Mouse (Mus musculus) Patski (cell line): ENCODE measurements around the gene Scfd1. TPM values are rescaled to one million over a fixed set of nuclear protein-coding genes. Genes with fewer than 3 reads are reported as not detected.
A peak's percentile ranks its signal among the peaks of the same experiment; 100 is the strongest.

Experiments
- ATAC-seq: fragments of 100-300 bp; one replicate; pipeline ENCODE4 v1.8.0; 2021
- CTCF ChIA-PET: fragments of 350-600 bp; sonication (Branson Sonifier 250); formaldehyde crosslinking; loops from one replicate; lab custom pipeline; 2022; ENCODE audit warnings: inconsistent platforms; lab: Charles Lee
- POLR2A ChIA-PET: fragments of 350-600 bp; sonication (Branson Sonifier 250); formaldehyde crosslinking; loops from one replicate; lab custom pipeline; 2022; ENCODE audit warnings: antibody characterized with exemption, inconsistent platforms; lab: Charles Lee
- DNase-seq: peaks from one replicate; pipeline ENCODE4 v3.0.0-alpha.2; 2011; ENCODE audit warnings: low read depth, low spot score
- H3K27me3 ChIP-seq: fragments of 371-371 bp; one replicate; pipeline ENCODE4 v1.5.1; 2021
- CTCF ChIP-seq: fragments of 100-300 bp; IDR thresholded peaks from one replicate; pipeline ENCODE4 v1.5.1; 2021
- in situ Hi-C: fragments of 300-500 bp; cut with MboI; formaldehyde crosslinking; loops from 3 replicates; pipeline ENCODE4 v1.11.1; 2018; ENCODE audit warnings: low pct_unique_long_range_greater_than_20kb, mixed read lengths
- polyA plus RNA-seq: library from polyadenylated mRNA; unstranded; gene quantifications from one replicate; pipeline ENCODE4 v1.2.3, GENCODE M21; 2021

Scfd1 gene
- polyA plus RNA-seq, 1 experiment from 2014 or later, result 62.1 TPM

DNA sequence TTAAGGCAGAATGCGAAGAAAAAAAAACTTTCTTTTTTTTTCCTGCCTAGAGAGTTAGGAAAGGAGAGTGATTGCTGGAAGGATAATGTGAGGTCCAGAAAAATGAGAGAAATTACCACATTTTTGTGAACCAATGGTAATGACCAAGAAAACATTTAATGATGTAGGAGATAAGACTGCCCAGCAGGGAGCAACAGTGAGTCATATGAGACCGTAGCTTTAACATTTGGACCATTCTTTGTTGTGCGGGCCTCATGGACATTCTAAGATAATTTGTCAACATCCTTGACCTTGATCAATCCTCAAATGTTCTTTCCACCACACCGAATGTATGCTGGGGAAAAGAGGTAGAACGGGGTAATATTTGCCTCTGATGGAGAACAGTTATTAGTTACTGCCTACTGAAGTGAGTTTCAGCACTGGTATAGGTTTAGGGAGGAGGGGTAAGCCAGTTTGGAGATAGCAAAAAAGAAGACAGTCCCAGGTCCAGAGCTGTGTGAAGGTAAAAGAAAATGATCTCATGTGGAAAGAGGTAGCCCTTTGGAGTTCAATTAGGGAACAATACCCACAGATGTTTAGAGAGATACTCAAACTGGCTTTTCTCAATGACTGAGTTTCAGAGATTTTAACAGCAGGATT is 24.9 kb downstream of the Scfd1 start:
- H3K27me3 ChIP-seq, result no peaks in the 10 kb centered on the region
- TF ChIP-seq CTCF, result peak; percentile 48
- ATAC-seq (no peak), DNase-seq (no peak)
- ChIA-PET CTCF (interaction anchor here (1.3 kb wide), 1 partner anchor 12 kb away, joined by 4 read pairs; no protein-coding TSS in a partner anchor), POLR2A (no interaction called here)
- in situ Hi-C loops, result loop anchor here (5.0 kb wide), 1 partner anchor 340 kb away; no protein-coding TSS in a partner anchor

DNA sequence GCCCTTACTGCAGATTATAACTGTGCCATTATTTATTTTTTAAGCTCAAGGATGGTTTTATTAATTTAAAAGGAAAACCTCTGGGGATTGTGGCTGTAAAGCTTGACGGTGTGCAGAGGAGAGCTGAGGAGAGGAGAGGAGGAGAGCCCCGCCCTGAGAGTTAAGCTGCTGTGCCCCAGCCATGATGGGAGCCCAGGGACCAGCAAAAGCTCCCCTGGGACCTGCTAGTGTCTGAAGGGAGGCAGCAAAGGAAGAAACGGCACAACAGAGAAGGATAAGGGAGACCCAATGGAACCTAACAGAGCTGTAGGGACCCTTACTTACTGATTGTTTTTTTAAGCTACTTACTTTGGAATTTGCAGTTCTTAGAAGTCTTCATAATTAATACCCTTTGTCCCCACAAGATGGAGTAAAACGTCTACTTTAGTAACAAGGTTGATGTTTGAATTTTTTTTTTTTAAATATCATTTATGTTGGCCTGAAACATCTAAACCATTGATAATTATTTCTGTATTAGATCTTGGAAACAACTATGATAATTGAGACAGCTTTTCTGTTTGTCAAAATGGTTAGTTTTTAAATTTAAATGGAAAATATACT is 26.8 kb downstream of the Scfd1 start:
- ChIA-PET POLR2A (no interaction called here), CTCF (interaction anchor here (1.3 kb wide), 1 partner anchor 337 kb away, joined by 3 read pairs; no protein-coding TSS in a partner anchor)
- H3K27me3 ChIP-seq, result no peaks in the 10 kb centered on the region
- in situ Hi-C loops, result loop anchor here (5.0 kb wide), 1 partner anchor 338 kb away; no protein-coding TSS in a partner anchor
- peak; percentile 19 for TF ChIP-seq CTCF
- ATAC-seq (no peak), DNase-seq (no peak)

DNA sequence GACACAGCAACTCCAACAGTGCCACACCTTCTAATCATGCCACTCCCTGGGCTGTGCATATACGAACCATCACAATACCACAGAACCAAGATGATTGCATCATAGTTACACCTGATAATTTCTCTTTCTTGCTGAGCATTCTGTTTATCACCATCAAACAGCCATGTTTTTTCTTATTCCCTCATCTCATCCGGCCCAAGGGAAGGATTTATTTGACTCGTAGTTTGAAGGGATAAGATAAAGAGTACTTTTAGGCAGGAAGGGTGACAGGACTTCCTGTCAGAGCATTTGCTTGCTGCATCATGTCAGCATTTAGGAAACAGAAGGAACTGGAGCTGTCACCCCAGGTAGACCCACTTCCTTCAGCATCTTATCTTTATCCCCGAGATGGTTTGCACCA is 34.1 kb downstream of the Scfd1 start:
- in situ Hi-C loops, result no loop called here
- CTCF ChIA-PET, result no interaction called here
- POLR2A ChIA-PET, result no interaction called here
- no peaks in the 10 kb centered on the region for H3K27me3 ChIP-seq
- TF ChIP-seq CTCF, result no peak
- DNase-seq, result no peak
- ATAC-seq, result no peak

DNA sequence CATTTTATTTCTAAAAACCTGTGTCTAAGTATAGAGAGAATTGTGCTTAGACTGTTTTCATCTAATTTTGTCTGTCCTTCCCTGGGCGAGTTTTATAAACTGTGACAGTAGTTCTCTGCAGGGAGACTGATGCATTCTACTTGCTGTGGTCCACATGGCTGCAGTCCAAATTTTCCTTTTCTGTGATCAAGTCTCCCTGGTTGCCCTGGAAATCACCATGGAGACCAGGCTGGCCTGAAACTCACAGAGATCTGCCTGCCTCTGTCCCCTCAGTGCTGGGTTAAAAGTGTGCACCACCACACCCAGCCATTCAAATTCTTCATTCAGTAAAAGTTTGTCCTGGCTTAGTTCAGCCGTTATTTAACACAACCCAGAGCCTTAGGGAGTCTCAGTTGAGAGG is 60.2 kb downstream of the Scfd1 start:
- H3K27me3 ChIP-seq, result no peaks in the 10 kb centered on the region
- POLR2A ChIA-PET, result no interaction called here
- TF ChIP-seq CTCF, result no peak
- ATAC-seq (no peak), DNase-seq (no peak)
- in situ Hi-C loops, result no loop called here
- CTCF ChIA-PET, result no interaction called here

DNA sequence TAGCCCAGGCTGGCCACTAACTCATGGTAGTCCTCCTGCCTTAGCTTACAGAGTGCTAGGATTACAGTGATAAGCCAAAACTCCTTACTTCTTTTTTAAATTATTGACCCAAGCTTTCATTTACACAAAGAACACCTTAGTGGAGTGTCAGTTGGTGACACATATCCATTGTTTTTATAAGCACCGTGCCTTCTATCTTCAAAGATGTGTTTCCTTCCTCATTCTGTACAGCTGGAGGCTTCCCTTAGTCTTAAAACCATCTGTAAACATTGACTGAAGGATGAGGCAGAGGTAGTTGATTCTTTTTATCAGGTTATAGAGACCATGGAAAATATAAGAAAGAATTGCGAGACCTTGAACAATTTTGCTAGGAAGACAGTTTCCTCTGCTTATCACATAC is 61.0 kb downstream of the Scfd1 start:
- ATAC-seq (no peak), DNase-seq (no peak)
- ChIA-PET POLR2A (no interaction called here), CTCF (no interaction called here)
- no peak for TF ChIP-seq CTCF
- H3K27me3 ChIP-seq, result no peaks in the 10 kb centered on the region
- in situ Hi-C loops, result no loop called here

DNA sequence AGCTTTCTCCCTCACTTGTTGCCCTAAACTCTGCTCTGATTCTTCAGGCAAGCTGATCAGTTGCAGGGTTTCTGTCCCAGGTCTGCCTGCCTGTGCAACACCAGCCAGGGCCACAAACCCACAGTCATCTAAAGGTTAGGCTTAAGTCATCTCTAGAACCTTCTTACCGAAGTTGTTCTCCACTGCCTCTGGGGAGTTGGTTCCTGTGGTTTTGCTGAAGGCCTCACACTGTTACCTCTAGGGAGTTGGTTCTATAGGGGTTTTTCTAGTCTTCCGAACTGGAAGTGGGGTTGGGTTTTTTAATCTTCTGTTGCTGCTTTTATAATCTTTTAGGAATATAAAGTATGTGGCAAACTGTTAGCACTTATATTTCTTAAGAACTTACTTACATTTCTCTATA is 72.0 kb downstream of the Scfd1 start:
- DNase-seq (no peak), ATAC-seq (no peak)
- in situ Hi-C loops, result no loop called here
- POLR2A ChIA-PET, result no interaction called here
- CTCF ChIA-PET, result no interaction called here
- no peaks in the 10 kb centered on the region for H3K27me3 ChIP-seq
- TF ChIP-seq CTCF, result no peak

DNA sequence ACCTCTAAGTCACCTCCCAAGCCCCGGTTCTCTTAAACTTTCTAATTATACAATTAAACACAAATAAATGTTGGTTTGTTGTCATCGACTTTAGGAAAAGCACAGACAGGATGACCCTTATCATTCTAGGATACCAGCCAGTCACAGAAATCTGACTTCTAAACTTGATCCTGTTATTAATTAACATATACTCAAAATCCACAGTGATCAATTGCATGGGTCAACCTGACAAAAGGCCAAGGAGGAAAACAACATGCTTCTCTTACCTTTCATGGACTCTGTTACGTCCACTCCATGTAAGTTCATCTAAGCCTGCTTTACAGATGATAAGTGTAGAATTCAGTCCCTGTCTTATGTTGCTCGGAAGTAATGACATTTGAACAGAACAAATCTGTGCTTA is 93.6 kb downstream of the Scfd1 start:
- DNase-seq, result no peak
- TF ChIP-seq CTCF, result no peak
- POLR2A ChIA-PET, result no interaction called here

DNA sequence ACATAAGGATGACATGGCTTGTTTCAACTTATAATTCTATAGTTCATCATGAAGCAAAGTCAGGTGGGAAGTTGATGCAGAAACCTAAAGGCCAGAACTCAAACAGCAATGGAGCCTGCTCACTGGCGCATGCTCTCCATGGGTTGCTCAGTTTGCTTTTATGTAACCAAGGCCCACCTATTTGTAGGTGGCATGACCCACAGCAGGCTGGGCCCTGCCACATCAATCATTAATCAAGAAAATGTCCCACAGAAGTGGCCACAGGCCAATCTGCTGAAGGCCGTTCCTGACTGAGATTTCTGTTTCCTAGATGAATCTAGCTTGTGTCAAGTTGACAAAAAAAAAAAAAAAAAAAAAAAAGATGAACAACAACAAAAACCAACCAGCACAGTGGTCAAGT is 103.9 kb downstream of the Scfd1 start:
- ChIA-PET CTCF (no interaction called here), POLR2A (no interaction called here)
- DNase-seq (no peak), ATAC-seq (no peak)
- no peak for TF ChIP-seq CTCF
- in situ Hi-C loops, result no loop called here
- H3K27me3 ChIP-seq, result peaks cover 2% of the 10 kb centered on the region

More for the DNA sequence above, 93.6 kb downstream of the Scfd1 start:
- in situ Hi-C loops, result no loop called here
- CTCF ChIA-PET, result no interaction called here
- no peak for ATAC-seq
- no peaks in the 10 kb centered on the region for H3K27me3 ChIP-seq

DNA sequence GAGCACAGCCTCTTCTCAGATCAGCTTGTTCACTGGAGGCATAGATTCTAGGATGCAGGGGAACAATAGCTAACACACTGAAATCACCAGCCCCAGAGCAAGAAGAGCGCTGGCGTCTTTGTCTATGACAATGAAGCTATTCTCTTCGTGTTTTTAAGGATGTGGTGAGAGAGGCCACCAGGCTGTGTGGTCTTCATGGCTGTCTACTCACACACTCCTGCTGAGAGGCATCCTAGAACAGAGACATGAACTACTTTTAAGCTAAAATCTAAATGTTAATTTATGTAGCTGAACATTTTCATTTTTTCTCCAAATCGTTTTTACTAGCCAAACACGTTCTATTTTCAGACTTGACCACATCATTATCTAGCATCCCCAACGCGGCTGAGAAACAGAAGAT is 114.7 kb downstream of the Scfd1 start:
- CTCF ChIA-PET, result interaction anchor here (1.5 kb wide), 1 partner anchor 12 kb away, joined by 4 read pairs; no protein-coding TSS in a partner anchor
- in situ Hi-C loops, result no loop called here
- POLR2A ChIA-PET, result no interaction called here

DNA sequence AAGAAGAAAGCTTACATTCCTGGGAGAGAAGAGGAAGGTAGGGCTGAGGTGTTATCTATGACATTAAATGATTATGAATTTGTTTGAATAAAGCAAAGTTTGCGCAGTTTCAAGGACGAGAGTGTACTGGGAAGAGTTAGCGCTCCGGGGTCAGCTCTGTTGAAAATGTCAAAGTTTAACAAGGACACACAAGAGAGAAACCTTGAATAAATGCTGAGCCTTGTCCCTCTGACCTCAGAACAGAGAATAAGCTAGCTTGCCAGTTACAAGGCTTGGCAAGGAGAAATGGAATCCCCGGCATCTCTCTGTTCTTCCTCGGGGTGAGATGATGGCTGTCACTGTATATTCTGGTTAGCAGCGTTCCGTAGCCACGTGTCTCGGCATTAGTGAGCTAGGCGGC is 116.2 kb downstream of the Scfd1 start:
- in situ Hi-C loops, result no loop called here
- POLR2A ChIA-PET, result no interaction called here
- no peak for TF ChIP-seq CTCF
- H3K27me3 ChIP-seq, result peaks cover 3% of the 10 kb centered on the region
- ATAC-seq (no peak), DNase-seq (no peak)
- CTCF ChIA-PET, result no interaction called here

More for the DNA sequence above, 114.7 kb downstream of the Scfd1 start:
- DNase-seq, result no peak
- no peak for TF ChIP-seq CTCF
- ATAC-seq, result no peak
- H3K27me3 ChIP-seq, result peaks cover 3% of the 10 kb centered on the region

DNA sequence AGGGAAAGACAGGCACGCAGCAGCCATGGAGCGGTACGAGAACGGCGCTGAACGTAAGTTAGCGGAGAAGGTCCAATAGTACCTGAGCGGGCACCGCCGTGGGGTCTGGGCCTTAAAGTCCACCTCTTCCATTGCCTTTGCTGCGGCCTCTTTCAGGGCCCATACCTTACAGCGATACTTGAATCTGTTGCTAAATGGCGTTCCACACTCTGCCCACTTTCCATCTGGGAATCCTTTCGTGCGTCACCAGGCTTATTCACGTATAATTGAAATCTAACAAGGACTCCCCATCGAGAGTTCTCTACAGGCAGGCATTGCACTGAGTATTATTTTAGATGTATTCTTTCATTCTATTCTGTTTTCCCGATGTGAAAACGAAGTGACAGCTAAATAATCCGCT is 117.3 kb downstream of the Scfd1 start:
- H3K27me3 ChIP-seq, result peaks cover 6% of the 10 kb centered on the region
- DNase-seq (no peak), ATAC-seq (no peak)
- ChIA-PET CTCF (no interaction called here), POLR2A (no interaction called here)
- TF ChIP-seq CTCF, result no peak
- in situ Hi-C loops, result no loop called here

Other genes starting within 250 kb of the Scfd1 start
- gene G2e3, start 29.4 kb upstream of the Scfd1 start, polyA plus RNA-seq, result 11.5 TPM
- 0.03 TPM for gene Coch, start 215.8 kb downstream of the Scfd1 start, polyA plus RNA-seq